Mouse (Mus musculus): ENCODE measurements around the gene Selenow. TPM values are rescaled to one million over a fixed set of nuclear protein-coding genes. Genes with fewer than 3 reads are reported as not detected.

Gene Selenow
- total RNA-seq, 1 experiment from 2014 or later: 156 TPM

- no peak for DNase-seq
Measured at GRCm38 (mm10) chr7:15905861-15906260, 16.3 kb downstream of the Selenow start.

- DNase-seq: no peak
Measured at GRCm38 (mm10) chr7:15901366-15902048, 20.7 kb downstream of the Selenow start.

GRCm38 (mm10) chr7:15894251-15894650 lies 28.0 kb downstream of the Selenow start:
- DNase-seq: no peak

GRCm38 (mm10) chr7:15884127-15884526 lies 38.1 kb downstream of the Selenow start:
- DNase-seq: no peak

GRCm38 (mm10) chr7:15882317-15882716 lies 39.9 kb downstream of the Selenow start, which contains the start of gene Crxos:
Crxos (plus strand) TSS chr7:15882617.
- no peak for DNase-seq

- DNase-seq: no peak
Measured at GRCm38 (mm10) chr7:15881831-15882230, 40.4 kb downstream of the Selenow start.

- no peak for DNase-seq
Measured at GRCm38 (mm10) chr7:15881388-15881787, 40.8 kb downstream of the Selenow start.

- no peak for DNase-seq
Measured at GRCm38 (mm10) chr7:15879756-15880155, 42.4 kb downstream of the Selenow start, which contains the start of gene Crx. Crx (minus strand) TSS chr7:15879968.

Other genes with a start within 250 kb of the Selenow start
- gene Obox5, start 172.3 kb downstream of the Selenow start, total RNA-seq (2021): not detected in 2 replicates
- not detected in 2 replicates for gene Obox6, start 82.7 kb downstream of the Selenow start, total RNA-seq (2021)
- gene Crx, start 42.4 kb downstream of the Selenow start, total RNA-seq (2021): not detected in 2 replicates
- gene Crxos, start 39.8 kb downstream of the Selenow start, total RNA-seq (2021): not detected in 2 replicates
- 174 TPM in 2 replicates for gene Nop53, start 23.7 kb upstream of the Selenow start, total RNA-seq (2021)
- gene Ehd2, start 45.2 kb upstream of the Selenow start, total RNA-seq (2021): 38.3 and 41.0 TPM in 2 replicates
- gene Bicra, start 125.5 kb upstream of the Selenow start, total RNA-seq (2021): 14.0 and 22.5 TPM in 2 replicates
- gene Zfp541, start 139.4 kb upstream of the Selenow start, total RNA-seq (2021): 0.21 TPM in 1 of 2 replicates, not detected in the other
- gene Napa, start 176.1 kb upstream of the Selenow start, total RNA-seq (2021): 137 and 149 TPM in 2 replicates
- 20.4 and 26.7 TPM in 2 replicates for gene Kptn, start 197.5 kb upstream of the Selenow start, total RNA-seq (2021)
- 2.8 and 3.3 TPM in 2 replicates for gene Slc8a2, start 207.4 kb upstream of the Selenow start, total RNA-seq (2021)

Data from adrenal gland, postnatal 25 days (tissue).